9 mouse cellular contexts compared by ENCODE assay signal in the genomic region with DNA sequence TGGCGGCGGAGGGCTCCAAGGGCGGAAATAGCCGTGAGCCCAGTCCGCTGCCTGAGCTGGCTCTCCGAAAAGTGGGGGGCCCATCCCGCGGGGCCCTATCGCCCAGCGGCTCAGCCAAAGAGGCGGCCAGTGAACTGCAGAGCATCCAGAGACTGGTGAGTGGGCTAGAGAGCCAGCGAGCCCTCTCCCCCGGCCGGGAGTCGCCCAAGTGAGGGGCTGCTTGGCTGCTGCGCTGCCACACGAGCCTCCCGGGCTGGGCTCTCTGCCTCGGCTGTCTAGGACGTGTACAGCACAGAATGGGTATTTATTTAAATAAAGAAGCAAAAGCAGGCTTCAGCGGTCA. TPM values are rescaled to one million over a fixed set of nuclear protein-coding genes. Genes with fewer than 3 reads are reported as not detected.
DNase-seq lines count a peak whose midpoint lies in the region; ATAC-seq lines count a peak whose summit lies in the region.
"Had no signal": no experiment of that assay in that cellular context is flagged by ENCODE, and none has a peak within 500 bp of the region (broad histone marks: within the 10 kb centered on the region; RNA-seq: fewer than 3 reads in every experiment).

No protein-coding gene starts in this region.

- no peak for ATAC-seq in embryonic facial prominence, embryonic 14.5 days (ENCODE audit: low read depth)
- no peak for ATAC-seq in hindbrain, embryonic 16.5 days
- ATAC-seq in midbrain, embryonic 15.5 days (replicated peaks): no peak

- H3K4me2 ChIP-seq in embryonic facial prominence, embryonic 14.5 days (ENCODE audit: low read depth, low read length): peak overlapping the region; percentile 72
- peak overlapping the region; percentile 45 for H3K4me2 ChIP-seq in hindbrain, embryonic 16.5 days (ENCODE audit: low read length)
- H3K4me2 ChIP-seq in midbrain, embryonic 15.5 days: peak overlapping the region; percentile 21; the same call in 1 of the 2 replicates

- peak overlapping the region; percentile 94 for H3K27ac ChIP-seq in embryonic facial prominence, embryonic 14.5 days (replicated peaks; ENCODE audit: low read depth, low read length)
- H3K27ac ChIP-seq in hindbrain, embryonic 16.5 days (ENCODE audit: low read depth, low read length): no peak overlapping the region
- H3K27ac ChIP-seq in midbrain, embryonic 15.5 days: no peak overlapping the region

- H3K27me3 ChIP-seq in embryonic facial prominence, embryonic 14.5 days (replicated peaks; ENCODE audit: control insufficient read depth, insufficient read depth, low read length): peaks cover 51% of the 10 kb centered on the region; the same call in 1 of the 2 replicates
- peaks cover 66% of the 10 kb centered on the region for H3K27me3 ChIP-seq in hindbrain, embryonic 16.5 days (replicated peaks; ENCODE audit: control insufficient read depth, insufficient read depth, low read length)
- H3K27me3 ChIP-seq in midbrain, embryonic 15.5 days (replicated peaks): peaks cover 89% of the 10 kb centered on the region

- H3K36me3 ChIP-seq in embryonic facial prominence, embryonic 14.5 days (ENCODE audit: control insufficient read depth, insufficient read depth, low read length): peaks cover 36% of the 10 kb centered on the region
- H3K36me3 ChIP-seq in hindbrain, embryonic 16.5 days (ENCODE audit: control insufficient read depth, insufficient read depth, low read length): no peaks in the 10 kb centered on the region
- H3K36me3 ChIP-seq in midbrain, embryonic 15.5 days (replicated peaks): no peaks in the 10 kb centered on the region

- WGBS in embryonic facial prominence, embryonic 14.5 days: 8% methylated on average over 17 of the region's 21 CpGs
- 4% methylated on average over 21 of the region's 21 CpGs for WGBS in hindbrain, embryonic 16.5 days
- 2% methylated on average over 21 of the region's 21 CpGs for WGBS in midbrain, embryonic 15.5 days

- no peaks in the 10 kb centered on the region for H3K9me3 ChIP-seq in embryonic facial prominence, embryonic 14.5 days (ENCODE audit: control insufficient read depth, low read length)
- H3K9me3 ChIP-seq in hindbrain, embryonic 16.5 days (ENCODE audit: control insufficient read depth, low read length): no peaks in the 10 kb centered on the region
- H3K9me3 ChIP-seq in midbrain, embryonic 15.5 days: no peaks in the 10 kb centered on the region

- peak overlapping the region; percentile 70 for H3K4me3 ChIP-seq in embryonic facial prominence, embryonic 14.5 days (ENCODE audit: low read depth, low read length)
- H3K4me3 ChIP-seq in hindbrain, embryonic 16.5 days (ENCODE audit: low read length): peak overlapping the region; percentile 4; the same call in 1 of the 2 replicates
- peak overlapping the region; percentile 5; the same call in 1 of the 2 replicates for H3K4me3 ChIP-seq in midbrain, embryonic 15.5 days
- H3K4me3 ChIP-seq: erythroblast, embryonic 14.5 days had no signal

- peaks cover 11% of the 10 kb centered on the region for H3K4me1 ChIP-seq in embryonic facial prominence, embryonic 14.5 days (ENCODE audit: control insufficient read depth, insufficient read depth, low read length)
- peaks cover 17% of the 10 kb centered on the region for H3K4me1 ChIP-seq in hindbrain, embryonic 16.5 days (ENCODE audit: control insufficient read depth, insufficient read depth, low read depth, low read length)
- peaks cover 34% of the 10 kb centered on the region for H3K4me1 ChIP-seq in midbrain, embryonic 15.5 days

- DNase-seq in kidney, postnatal 10 days: peak; percentile 45
- DNase-seq in kidney, adult 9 months: no peak
- no peak for DNase-seq in embryonic facial prominence, embryonic 14.5 days (ENCODE audit: low spot score)
- no peak for DNase-seq in layer of hippocampus, adult 9-11 months
- no peak for DNase-seq in left cerebral cortex, adult 18-20 months (ENCODE audit: low spot score in 2 of 2)
- no peak for DNase-seq in right cerebral cortex, adult 18-20 months

- peak overlapping the region; percentile 97 for H3K9ac ChIP-seq in embryonic facial prominence, embryonic 14.5 days (ENCODE audit: low read depth, low read length)
- H3K9ac ChIP-seq in hindbrain, embryonic 16.5 days (ENCODE audit: low read depth, low read length): peak overlapping the region; percentile 25
- H3K9ac ChIP-seq in midbrain, embryonic 15.5 days: no peak overlapping the region

RNA-seq across cellular contexts. Expression of a gene that starts 8.4 kb away (rescaled TPM):
- polyA plus RNA-seq in embryonic facial prominence, embryonic 14.5 days (2014; fragmentation: Nextera tagmentation; extraction: Ambion mirVana): 6.3 and 6.5 TPM in 2 replicates
- 0.64 and 1.0 TPM in 2 replicates for polyA plus RNA-seq in hindbrain, embryonic 16.5 days (2015; fragmentation: Nextera tagmentation; extraction: Ambion mirVana)
- polyA plus RNA-seq in midbrain, embryonic 15.5 days (2015; fragmentation: Nextera tagmentation; extraction: Ambion mirVana): 1.0 TPM in 2 replicates
- total RNA-seq in left cerebral cortex, adult 18-20 months (2021): 1 to 10 TPM; 1.3 to 1.5 TPM

RNA-seq across cellular contexts. Expression of a gene that starts 9.4 kb away (rescaled TPM):
- polyA plus RNA-seq in embryonic facial prominence, embryonic 14.5 days (2014; fragmentation: Nextera tagmentation; extraction: Ambion mirVana): not detected in 2 replicates
- not detected in 2 replicates for polyA plus RNA-seq in hindbrain, embryonic 16.5 days (2015; fragmentation: Nextera tagmentation; extraction: Ambion mirVana)
- polyA plus RNA-seq in midbrain, embryonic 15.5 days (2015; fragmentation: Nextera tagmentation; extraction: Ambion mirVana): not detected in 2 replicates
- total RNA-seq in left cerebral cortex, adult 18-20 months (2021): not detected
- polyA plus RNA-seq: erythroblast, embryonic 14.5 days had no signal

RNA-seq across cellular contexts. Expression of a gene that starts 45.4 kb away (rescaled TPM):
- polyA plus RNA-seq in embryonic facial prominence, embryonic 14.5 days (2014; fragmentation: Nextera tagmentation; extraction: Ambion mirVana): 0.85 and 1.4 TPM in 2 replicates
- 0.40 TPM in 2 replicates for polyA plus RNA-seq in hindbrain, embryonic 16.5 days (2015; fragmentation: Nextera tagmentation; extraction: Ambion mirVana)
- 0.34 and 0.46 TPM in 2 replicates for polyA plus RNA-seq in midbrain, embryonic 15.5 days (2015; fragmentation: Nextera tagmentation; extraction: Ambion mirVana)
- under 1 TPM in 1 of 2 experiments, not detected in 1; 0.14 TPM for total RNA-seq in left cerebral cortex, adult 18-20 months (2021)
- polyA plus RNA-seq: erythroblast, embryonic 14.5 days had no signal

Comparison
In these comparisons a context has a peak if more than half of its experiments do, and no peak if none do; other contexts are left out.
1. H3K4me2 ChIP-seq: peak in every context shown above with its lines; median percentile 72 in embryonic facial prominence, embryonic 14.5 days; 45 in hindbrain, embryonic 16.5 days; 21 in midbrain, embryonic 15.5 days.
2. H3K4me3 ChIP-seq: peak in every context shown above with its lines; median percentile 70 in embryonic facial prominence, embryonic 14.5 days; 5 in midbrain, embryonic 15.5 days; 4 in hindbrain, embryonic 16.5 days.